ENCODE assay signal across 10 mouse cellular contexts in genomic region chr6:102555814-102556437, GRCm38 (mm10). TPM values are rescaled to one million over a fixed set of nuclear protein-coding genes. Genes with fewer than 3 reads are reported as not detected.
"Had no signal": no experiment of that assay in that cellular context is flagged by ENCODE, and none has a peak within 500 bp of the region (broad histone marks: within the 10 kb centered on the region; RNA-seq: fewer than 3 reads in every experiment).

No protein-coding gene starts in this region.

- H3K4me2 ChIP-seq: midbrain, embryonic 13.5 days had no signal

- H3K4me1 ChIP-seq: limb, embryonic 10.5 days; midbrain, embryonic 13.5 days had no signal

- H3K27ac ChIP-seq: limb, embryonic 10.5 days; midbrain, embryonic 13.5 days; stomach, postnatal 0 days had no signal

- H3K9me3 ChIP-seq: limb, embryonic 10.5 days; midbrain, embryonic 13.5 days had no signal

- H3K9ac ChIP-seq: midbrain, embryonic 13.5 days had no signal

- H3K36me3 ChIP-seq: limb, embryonic 10.5 days; midbrain, embryonic 13.5 days had no signal

- DNase-seq: kidney, adult 8-10 months; kidney, postnatal 25 days; lung, adult 2 months; lung, postnatal 36 days; right cerebral cortex, postnatal 25 days; thymus, postnatal 4 days had no signal

- H3K27me3 ChIP-seq: midbrain, embryonic 13.5 days had no signal

- H3K4me3 ChIP-seq: limb, embryonic 10.5 days; midbrain, embryonic 13.5 days had no signal

- ATAC-seq: intestine, postnatal 0 days; midbrain, embryonic 13.5 days had no signal

RNA-seq across cellular contexts. Expression of gene Cntn3, which starts 17.0 kb away (rescaled TPM):
- polyA plus RNA-seq: lung, adult 2 months had no signal
